Mouse (Mus musculus) neural tube, embryonic 14.5 days (tissue): ENCODE measurements around the gene Metap1d. TPM values are rescaled to one million over a fixed set of nuclear protein-coding genes. Genes with fewer than 3 reads are reported as not detected.

ENCODE experiments used
- ATAC-seq: fragments of 200-750 bp; cut with Nextera tagmentation; 2 replicates; pipeline ENCODE4 v1.8.0; 2017; ENCODE audit warnings: low read depth, mild to moderate bottlenecking, moderate TSS enrichment, moderate library complexity
- H3K27ac ChIP-seq: fragments of 300-500 bp; sonication (generic); 2 replicates; pipeline ENCODE4 v1.5.1; 2014; ENCODE audit warnings: low read depth, mild to moderate bottlenecking, control low read depth, low read length, moderate library complexity, mixed read lengths
- H3K27me3 ChIP-seq: fragments of 300-500 bp; sonication (generic); 2 replicates; pipeline ENCODE4 v1.6.1; 2014; ENCODE audit warnings: low read length; ENCODE audit not compliant: control insufficient read depth, insufficient read depth
- H3K36me3 ChIP-seq: fragments of 300-500 bp; sonication (generic); 2 replicates; pipeline ENCODE4 v1.6.1; 2014; ENCODE audit warnings: low read length, mixed read lengths; ENCODE audit not compliant: control insufficient read depth, insufficient read depth
- H3K4me1 ChIP-seq: fragments of 300-500 bp; sonication (generic); 2 replicates; pipeline ENCODE4 v1.6.1; 2014; ENCODE audit warnings: low read length; ENCODE audit not compliant: control insufficient read depth, insufficient read depth
- H3K4me2 ChIP-seq: fragments of 300-500 bp; sonication (generic); 2 replicates; pipeline ENCODE4 v1.6.1; 2014; ENCODE audit warnings: mild to moderate bottlenecking, low read depth, low read length, control low read depth
- H3K4me3 ChIP-seq: fragments of 300-500 bp; sonication (generic); 2 replicates; pipeline ENCODE4 v1.5.1; 2014; ENCODE audit warnings: low read depth, low read length, control low read depth, mixed read lengths
- H3K9ac ChIP-seq: fragments of 300-500 bp; sonication (generic); replicated peaks from 2 replicates; pipeline ENCODE4 v1.6.1; 2014; ENCODE audit warnings: low read depth, mild to moderate bottlenecking, control low read depth, low read length, mixed read lengths
- H3K9me3 ChIP-seq: fragments of 300-500 bp; sonication (generic); 2 replicates; pipeline ENCODE4 v1.6.1; 2016; ENCODE audit warnings: low read length; ENCODE audit not compliant: control insufficient read depth
- WGBS: fragments of 180-500 bp; shearing (Covaris S2); extraction: QIAGEN DNeasy Blood & Tissue Kit; methylation state at CpG from one replicate; pipeline ENCODE4 v1.1.7; 2014; 5-methylcytosine and 5-hydroxymethylcytosine counted together
- polyA plus RNA-seq: library from polyadenylated mRNA; unstranded; fragments of >200 nt; fragmentation: Nextera tagmentation; extraction: Ambion mirVana; gene quantifications from 2 replicates; pipeline ENCODE4 v1.2.1, GENCODE M21; 2014

Gene Metap1d
- polyA plus RNA-seq, 1 experiment from 2014 or later, result 39.3 TPM

DNA sequence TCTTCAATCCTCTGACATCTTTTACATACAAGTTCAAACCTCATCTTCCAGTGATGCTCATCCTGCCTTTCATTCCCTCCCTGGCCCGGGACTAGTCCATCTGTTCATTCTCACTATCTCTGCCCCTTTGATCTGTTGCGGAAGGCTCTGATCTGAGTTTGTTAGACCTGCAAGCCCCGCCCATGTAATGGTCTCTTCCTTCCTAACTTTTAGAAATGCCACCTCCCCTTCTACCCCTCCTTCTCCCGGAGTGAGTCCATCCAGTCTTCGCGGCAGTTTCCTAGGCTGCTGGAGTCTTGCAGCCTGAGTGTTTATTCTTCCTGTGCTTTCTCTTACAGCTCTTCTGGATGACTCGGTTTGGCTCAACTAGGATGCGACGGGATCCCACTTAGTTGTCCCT lies 113.4 kb downstream of the Metap1d start:
- Histone ChIP-seq H3K27ac (no peak overlapping the region), H3K4me3 (no peak overlapping the region), H3K4me1 (no peaks in the 10 kb centered on the region), H3K4me2 (no peak overlapping the region), H3K9me3 (no peaks in the 10 kb centered on the region), H3K9ac (no peak overlapping the region), H3K27me3 (no peaks in the 10 kb centered on the region), H3K36me3 (no peaks in the 10 kb centered on the region)
- 77% methylated on average over 9 of the region's 9 CpGs for WGBS
- no peak for ATAC-seq

DNA sequence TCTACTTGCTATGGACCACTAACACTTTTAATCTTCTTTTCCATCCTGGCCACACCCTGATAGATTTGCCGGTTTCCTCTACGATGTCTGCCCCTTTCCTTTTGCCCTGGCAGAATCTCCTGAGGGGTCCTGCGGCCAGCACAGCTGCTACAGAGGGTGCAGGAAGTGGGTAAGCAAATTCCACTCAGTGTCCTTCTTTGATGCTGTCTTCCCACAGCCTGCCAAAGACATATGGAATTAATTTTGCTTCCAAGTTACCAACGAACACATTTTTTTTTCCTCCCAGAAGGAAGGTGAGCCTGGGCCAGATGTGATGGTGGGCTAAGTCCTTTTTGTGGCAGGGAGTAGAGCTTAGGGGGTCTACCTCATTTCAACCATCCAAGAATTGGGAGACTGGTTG lies 120.7 kb downstream of the Metap1d start:
- no peak for ATAC-seq
- Histone ChIP-seq H3K27ac (no peak overlapping the region), H3K4me1 (no peaks in the 10 kb centered on the region), H3K36me3 (no peaks in the 10 kb centered on the region), H3K4me2 (no peak overlapping the region), H3K9me3 (no peaks in the 10 kb centered on the region), H3K9ac (no peak overlapping the region), H3K27me3 (no peaks in the 10 kb centered on the region), H3K4me3 (no peak overlapping the region)
- 84% methylated on average over 4 of the region's 4 CpGs for WGBS

Other genes with a start within 250 kb of the Metap1d start
- gene Dync1i2, start 241.6 kb upstream of the Metap1d start, polyA plus RNA-seq, result 229 and 268 TPM in 2 replicates
- gene Slc25a12, start 85.5 kb upstream of the Metap1d start, polyA plus RNA-seq, result 110 and 129 TPM in 2 replicates
- gene Hat1, start 64.3 kb upstream of the Metap1d start, polyA plus RNA-seq, result 41.6 and 42.1 TPM in 2 replicates
- gene Dlx1, start 74.8 kb downstream of the Metap1d start, polyA plus RNA-seq, result 0.36 TPM in 1 of 2 replicates, not detected in the other
- gene Dlx2, start 93.5 kb downstream of the Metap1d start, polyA plus RNA-seq, result not detected in 2 replicates